Comparison of ENCODE assay signal across 8 mouse cellular contexts in genomic region chr8:94778473-94778872, GRCm38 (mm10). TPM values are rescaled to one million over a fixed set of nuclear protein-coding genes. Genes with fewer than 3 reads are reported as not detected.
DNase-seq lines count a peak whose midpoint lies in the region; ATAC-seq and TF ChIP-seq lines count a peak whose summit lies in the region.

No protein-coding gene starts in this region.

- peaks cover 8% of the 10 kb centered on the region for H3K4me1 ChIP-seq in forebrain, embryonic 14.5 days (ENCODE audit: control insufficient read depth, insufficient read depth, low read length)
- peaks cover 17% of the 10 kb centered on the region for H3K4me1 ChIP-seq in forebrain, embryonic 15.5 days
- H3K4me1 ChIP-seq in kidney, postnatal 0 days (replicated peaks; ENCODE audit: insufficient read depth, low read length) = peaks cover 22% of the 10 kb centered on the region

- H3K4me2 ChIP-seq in forebrain, embryonic 14.5 days (ENCODE audit: low read length) = no peak overlapping the region
- no peak overlapping the region for H3K4me2 ChIP-seq in forebrain, embryonic 15.5 days (replicated peaks)
- no peak overlapping the region for H3K4me2 ChIP-seq in kidney, postnatal 0 days (ENCODE audit: low read length)

- 55% methylated on average over 5 of the region's 5 CpGs for WGBS in forebrain, embryonic 14.5 days
- WGBS in forebrain, embryonic 15.5 days = 69% methylated on average over 5 of the region's 5 CpGs
- WGBS in kidney, postnatal 0 days = 20% methylated on average over 5 of the region's 5 CpGs

- no peaks in the 10 kb centered on the region for H3K27me3 ChIP-seq in forebrain, embryonic 14.5 days (replicated peaks; ENCODE audit: control insufficient read depth, insufficient read depth, low read length)
- no peaks in the 10 kb centered on the region for H3K27me3 ChIP-seq in forebrain, embryonic 15.5 days
- no peaks in the 10 kb centered on the region for H3K27me3 ChIP-seq in kidney, postnatal 0 days (ENCODE audit: insufficient read depth, low read length)

- no peak overlapping the region for H3K9ac ChIP-seq in forebrain, embryonic 14.5 days (ENCODE audit: low read length)
- no peak overlapping the region for H3K9ac ChIP-seq in forebrain, embryonic 15.5 days (replicated peaks)
- no peak overlapping the region for H3K9ac ChIP-seq in kidney, postnatal 0 days (ENCODE audit: low read depth, low read length)

- H3K27ac ChIP-seq in forebrain, embryonic 14.5 days (ENCODE audit: low read depth, low read length) = no peak overlapping the region
- no peak overlapping the region for H3K27ac ChIP-seq in forebrain, embryonic 15.5 days (replicated peaks)
- peak overlapping the region; percentile 78 for H3K27ac ChIP-seq in kidney, postnatal 0 days

- intact Hi-C loops in left cerebral cortex, postnatal 14 days (cut with DNase I) = no loop called here

- TF ChIP-seq CTCF in kidney, postnatal 0 days (IDR thresholded peaks at IDR 0.05; ENCODE audit: low read depth) = no peak

- no peak overlapping the region for H3K4me3 ChIP-seq in forebrain, embryonic 14.5 days (ENCODE audit: low read depth, low read length)
- no peak overlapping the region for H3K4me3 ChIP-seq in forebrain, embryonic 15.5 days
- no peak overlapping the region for H3K4me3 ChIP-seq in kidney, postnatal 0 days (replicated peaks; ENCODE audit: low read depth, low read length)

- no peaks in the 10 kb centered on the region for H3K9me3 ChIP-seq in forebrain, embryonic 14.5 days (replicated peaks; ENCODE audit: control insufficient read depth, low read length)
- H3K9me3 ChIP-seq in forebrain, embryonic 15.5 days = no peaks in the 10 kb centered on the region
- no peaks in the 10 kb centered on the region for H3K9me3 ChIP-seq in kidney, postnatal 0 days (replicated peaks; ENCODE audit: low read length)

- peak; percentile 8; the same call in 1 of the 2 replicates for ATAC-seq in forebrain, embryonic 14.5 days
- ATAC-seq in forebrain, embryonic 15.5 days (replicated peaks) = no peak
- no peak for ATAC-seq in kidney, postnatal 0 days (replicated peaks; ENCODE audit: low FRiP score, low read depth)
- peak; percentile 41; the same call in 1 of the 2 replicates for ATAC-seq in megakaryocyte, adult 5-6 weeks (ENCODE audit: poor library complexity, severe bottlenecking)

- H3K36me3 ChIP-seq in forebrain, embryonic 14.5 days (ENCODE audit: control insufficient read depth, insufficient read depth, low read length) = no peaks in the 10 kb centered on the region
- no peaks in the 10 kb centered on the region for H3K36me3 ChIP-seq in forebrain, embryonic 15.5 days
- H3K36me3 ChIP-seq in kidney, postnatal 0 days (ENCODE audit: insufficient read depth, low read length) = no peaks in the 10 kb centered on the region

- no peak for DNase-seq in forebrain, embryonic 14.5 days (ENCODE audit: low spot score)
- peak; percentile 49 to 56 for DNase-seq in heart, adult 9 months (ENCODE audit: low spot score in 2 of 2)
- DNase-seq in kidney, postnatal 0 days (ENCODE audit: low spot score) = peak; percentile 86
- DNase-seq in frontal cortex, postnatal 25 days (ENCODE audit: low spot score in 2 of 2) = no peak
- no peak for DNase-seq in right cerebral cortex, postnatal 14 days
- DNase-seq in left cerebral cortex, postnatal 14 days (ENCODE audit: low spot score in 2 of 2) = no peak

RNA-seq across cellular contexts. Expression of gene Cx3cl1, which starts 6.7 kb away (rescaled TPM):
- polyA plus RNA-seq in forebrain, embryonic 14.5 days (2014; fragmentation: Nextera tagmentation; extraction: Ambion mirVana) = 11.2 and 18.4 TPM in 2 replicates
- 15.2 and 17.3 TPM in 2 replicates for polyA plus RNA-seq in forebrain, embryonic 15.5 days (2015; fragmentation: Nextera tagmentation; extraction: Ambion mirVana)
- 21.5 and 23.4 TPM in 2 replicates for polyA plus RNA-seq in kidney, postnatal 0 days (2015; fragmentation: Nextera tagmentation; extraction: Ambion mirVana)
- 0.13 and 0.18 TPM in 2 replicates for total RNA-seq in megakaryocyte, adult 5-6 weeks (2015)
- not detected in 2 replicates for total RNA-seq in megakaryocyte, adult 5-6 weeks (2017)
- 100 to 1,000 TPM; 664 to 689 TPM for total RNA-seq in left cerebral cortex, postnatal 14 days (2021)

RNA-seq across cellular contexts. Expression of gene Ccl17, which starts 31.8 kb away (rescaled TPM):
- 0.63 TPM in 1 of 2 replicates, not detected in the other for polyA plus RNA-seq in forebrain, embryonic 14.5 days (2014; fragmentation: Nextera tagmentation; extraction: Ambion mirVana)
- polyA plus RNA-seq in forebrain, embryonic 15.5 days (2015; fragmentation: Nextera tagmentation; extraction: Ambion mirVana) = 0.82 and 0.87 TPM in 2 replicates
- polyA plus RNA-seq in kidney, postnatal 0 days (2015; fragmentation: Nextera tagmentation; extraction: Ambion mirVana) = 0.69 and 1.2 TPM in 2 replicates
- 2.4 TPM in 1 of 2 replicates, not detected in the other for total RNA-seq in megakaryocyte, adult 5-6 weeks (2015)
- total RNA-seq in megakaryocyte, adult 5-6 weeks (2017) = 1.4 TPM in 1 of 2 replicates, not detected in the other
- total RNA-seq in left cerebral cortex, postnatal 14 days (2021) = 10 to 100 TPM; 17.7 to 18.3 TPM

RNA-seq across cellular contexts. Expression of gene Ccl22, which starts 33.1 kb away (rescaled TPM):
- polyA plus RNA-seq in forebrain, embryonic 14.5 days (2014; fragmentation: Nextera tagmentation; extraction: Ambion mirVana) = not detected in 2 replicates
- not detected in 2 replicates for polyA plus RNA-seq in forebrain, embryonic 15.5 days (2015; fragmentation: Nextera tagmentation; extraction: Ambion mirVana)
- polyA plus RNA-seq in kidney, postnatal 0 days (2015; fragmentation: Nextera tagmentation; extraction: Ambion mirVana) = not detected in 2 replicates
- not detected in 2 replicates for total RNA-seq in megakaryocyte, adult 5-6 weeks (2015)
- total RNA-seq in megakaryocyte, adult 5-6 weeks (2017) = not detected in 2 replicates
- total RNA-seq in left cerebral cortex, postnatal 14 days (2021) = not detected

RNA-seq across cellular contexts. Expression of gene Coq9, which starts 59.6 kb away (rescaled TPM):
- polyA plus RNA-seq in forebrain, embryonic 14.5 days (2014; fragmentation: Nextera tagmentation; extraction: Ambion mirVana) = 63.1 TPM in 2 replicates
- 57.2 and 59.6 TPM in 2 replicates for polyA plus RNA-seq in forebrain, embryonic 15.5 days (2015; fragmentation: Nextera tagmentation; extraction: Ambion mirVana)
- 101 and 108 TPM in 2 replicates for polyA plus RNA-seq in kidney, postnatal 0 days (2015; fragmentation: Nextera tagmentation; extraction: Ambion mirVana)
- 12.8 and 16.6 TPM in 2 replicates for total RNA-seq in megakaryocyte, adult 5-6 weeks (2015)
- total RNA-seq in megakaryocyte, adult 5-6 weeks (2017) = 22.1 and 24.8 TPM in 2 replicates
- 10 to 100 TPM; 77.1 to 81.3 TPM for total RNA-seq in left cerebral cortex, postnatal 14 days (2021)

RNA-seq across cellular contexts. Expression of gene Ciapin1, which starts 59.7 kb away (rescaled TPM):
- 124 and 147 TPM in 2 replicates for polyA plus RNA-seq in forebrain, embryonic 14.5 days (2014; fragmentation: Nextera tagmentation; extraction: Ambion mirVana)
- 144 and 145 TPM in 2 replicates for polyA plus RNA-seq in forebrain, embryonic 15.5 days (2015; fragmentation: Nextera tagmentation; extraction: Ambion mirVana)
- 112 and 129 TPM in 2 replicates for polyA plus RNA-seq in kidney, postnatal 0 days (2015; fragmentation: Nextera tagmentation; extraction: Ambion mirVana)
- 13.0 and 28.9 TPM in 2 replicates for total RNA-seq in megakaryocyte, adult 5-6 weeks (2015)
- total RNA-seq in megakaryocyte, adult 5-6 weeks (2017) = 13.5 and 19.5 TPM in 2 replicates
- 10 to 100 TPM; 73.9 to 76.7 TPM for total RNA-seq in left cerebral cortex, postnatal 14 days (2021)

Comparison
In these comparisons a context has a peak if more than half of its experiments do, and no peak if none do; other contexts are left out.
1. ATAC-seq: peak in forebrain, embryonic 14.5 days (single experiment) and megakaryocyte, adult 5-6 weeks (single experiment); none in forebrain, embryonic 15.5 days (single experiment) and kidney, postnatal 0 days (single experiment).
2. DNase-seq: peak in heart, adult 9 months (2 of 2) and kidney, postnatal 0 days (single experiment); none in forebrain, embryonic 14.5 days (single experiment), frontal cortex, postnatal 25 days (0 of 2), right cerebral cortex, postnatal 14 days (single experiment) and left cerebral cortex, postnatal 14 days (0 of 2).